Mouse (Mus musculus) intestine, postnatal 0 days (tissue): ENCODE measurements at regions not wholly inside any gene's neighbourhood (a gene's known extent, or its start where the extent isn't known, plus 50 kb on each side); places are given as distances from the start of the nearest gene placed in this dataset.

Source experiments
- ATAC-seq: fragments of 200-750 bp; cut with Nextera tagmentation; 2 replicates; pipeline ENCODE4 v1.8.0; 2017; ENCODE audit warnings: mild to moderate bottlenecking, moderate TSS enrichment, moderate library complexity
- H3K27ac ChIP-seq: fragments of 300-500 bp; sonication (generic); 2 replicates; pipeline ENCODE4 v1.5.1; 2014; ENCODE audit warnings: mild to moderate bottlenecking, low read depth, low read length, moderate library complexity
- H3K27me3 ChIP-seq: fragments of 300-500 bp; sonication (generic); replicated peaks from 2 replicates; pipeline ENCODE4 v1.6.1; 2014; ENCODE audit warnings: low read length, mixed read lengths; ENCODE audit not compliant: control insufficient read depth, insufficient read depth
- H3K36me3 ChIP-seq: fragments of 300-500 bp; sonication (generic); 2 replicates; pipeline ENCODE4 v1.6.1; 2014; ENCODE audit warnings: mild to moderate bottlenecking, moderate library complexity; ENCODE audit not compliant: control insufficient read depth, insufficient read depth
- H3K4me1 ChIP-seq: fragments of 300-500 bp; sonication (generic); replicated peaks from 2 replicates; pipeline ENCODE4 v1.6.1; 2014; ENCODE audit warnings: antibody characterized with exemption, low read length, mixed read lengths; ENCODE audit not compliant: control insufficient read depth, insufficient read depth
- H3K4me2 ChIP-seq: fragments of 300-500 bp; sonication (generic); replicated peaks from 2 replicates; pipeline ENCODE4 v1.6.1; 2014; ENCODE audit warnings: low read depth, mild to moderate bottlenecking, moderate library complexity
- H3K4me3 ChIP-seq: fragments of 300-500 bp; sonication (generic); 2 replicates; pipeline ENCODE4 v1.5.1; 2014; ENCODE audit warnings: low read depth, low read length
- H3K9ac ChIP-seq: fragments of 300-500 bp; sonication (generic); 2 replicates; pipeline ENCODE4 v1.6.1; 2014; ENCODE audit warnings: mild to moderate bottlenecking, low read depth, low read length
- H3K9me3 ChIP-seq: fragments of 300-500 bp; sonication (generic); 2 replicates; pipeline ENCODE4 v1.6.1; 2016; ENCODE audit warnings: mixed run types; ENCODE audit not compliant: control insufficient read depth
- CTCF ChIP-seq: sonication (generic); IDR thresholded peaks from 2 replicates; pipeline ENCODE4 v1.5.1; 2016; ENCODE audit warnings: low read depth, mild to moderate bottlenecking, control low read depth, antibody characterized with exemption, moderate library complexity
- WGBS: fragments of 180-500 bp; shearing (Covaris S2); extraction: QIAGEN DNeasy Blood & Tissue Kit; methylation state at CpG from one replicate; pipeline ENCODE4 v1.1.7; 2014; 5-methylcytosine and 5-hydroxymethylcytosine counted together

- H3K4me3 ChIP-seq, result no peak overlapping the region
- 90% methylated on average over 8 of the region's 8 CpGs for WGBS
- no peaks in the 10 kb centered on the region for H3K36me3 ChIP-seq
- no peaks in the 10 kb centered on the region for H3K9me3 ChIP-seq
- no peak overlapping the region for H3K4me2 ChIP-seq
- no peak overlapping the region for H3K9ac ChIP-seq
- H3K4me1 ChIP-seq, result no peaks in the 10 kb centered on the region
- TF ChIP-seq CTCF, result no peak
- no peak overlapping the region for H3K27ac ChIP-seq
- no peaks in the 10 kb centered on the region for H3K27me3 ChIP-seq
- ATAC-seq, result no peak
Measured at GRCm38 (mm10) chr1:138388634-138389033, 115.1 kb downstream of the Atp6v1g3 start.

GRCm38 (mm10) chr1:138389676-138390075 lies 116.1 kb downstream of the Atp6v1g3 start:
- 68% methylated on average over 1 of the region's 1 CpGs for WGBS
- no peak overlapping the region for H3K4me3 ChIP-seq
- no peaks in the 10 kb centered on the region for H3K9me3 ChIP-seq
- H3K36me3 ChIP-seq, result no peaks in the 10 kb centered on the region
- H3K4me2 ChIP-seq, result no peak overlapping the region
- TF ChIP-seq CTCF, result no peak
- no peak overlapping the region for H3K9ac ChIP-seq
- no peaks in the 10 kb centered on the region for H3K4me1 ChIP-seq
- no peak overlapping the region for H3K27ac ChIP-seq
- no peak for ATAC-seq
- H3K27me3 ChIP-seq, result no peaks in the 10 kb centered on the region

GRCm38 (mm10) chr1:138418610-138419009 lies 145.1 kb downstream of the Atp6v1g3 start:
- no peak overlapping the region for H3K27ac ChIP-seq
- no peak overlapping the region for H3K4me2 ChIP-seq
- H3K9me3 ChIP-seq, result no peaks in the 10 kb centered on the region
- no peaks in the 10 kb centered on the region for H3K36me3 ChIP-seq
- H3K9ac ChIP-seq, result no peak overlapping the region
- H3K4me1 ChIP-seq, result no peaks in the 10 kb centered on the region
- 69% methylated on average over 3 of the region's 3 CpGs for WGBS
- peak; percentile 28; the same call in 1 of the 2 replicates for TF ChIP-seq CTCF
- no peak for ATAC-seq
- H3K27me3 ChIP-seq, result no peaks in the 10 kb centered on the region
- H3K4me3 ChIP-seq, result no peak overlapping the region

- H3K27me3 ChIP-seq, result no peaks in the 10 kb centered on the region
- ATAC-seq, result no peak
- no peak overlapping the region for H3K4me2 ChIP-seq
- no peak for TF ChIP-seq CTCF
- WGBS, result 77% methylated on average over 2 of the region's 2 CpGs
- H3K4me1 ChIP-seq, result no peaks in the 10 kb centered on the region
- no peak overlapping the region for H3K9ac ChIP-seq
- no peaks in the 10 kb centered on the region for H3K9me3 ChIP-seq
- H3K4me3 ChIP-seq, result no peak overlapping the region
- H3K36me3 ChIP-seq, result no peaks in the 10 kb centered on the region
- H3K27ac ChIP-seq, result no peak overlapping the region
Measured at GRCm38 (mm10) chr1:138427416-138427815, 153.9 kb downstream of the Atp6v1g3 start.
